In genomic region chr2:84936474-84937429, GRCm38 (mm10) we compare ENCODE assay signal across 8 mouse cellular contexts. TPM values are rescaled to one million over a fixed set of nuclear protein-coding genes. Genes with fewer than 3 reads are reported as not detected.
DNase-seq lines count a peak whose midpoint lies in the region.

Gene Slc43a3, plus strand, starts transcription at chr2:84936579.

- H3K36me3 ChIP-seq in embryonic facial prominence, embryonic 10.5 days (replicated peaks), result peaks cover 19% of the 10 kb centered on the region; the same call in 1 of the 2 replicates

- peak; percentile 57 for DNase-seq in left cerebral cortex, postnatal 4 days
- no peak for DNase-seq in left cerebral cortex, postnatal 25 days (ENCODE audit: low spot score in 2 of 2)
- DNase-seq in embryonic facial prominence, embryonic 10.5 days (ENCODE audit: low spot score), result peak; percentile 88
- peak; percentile 92 for DNase-seq in heart, adult 8-10 months (ENCODE audit: low spot score)
- DNase-seq in kidney, adult 8-10 months, result peak; percentile 78
- peak; percentile 92 for DNase-seq in lung, postnatal 10 days
- peak; percentile 59 for DNase-seq in ovary, postnatal 10 days (ENCODE audit: low spot score)
- peak; percentile 85 for DNase-seq in urinary bladder, postnatal 14 days (ENCODE audit: low spot score)

- H3K9me3 ChIP-seq in embryonic facial prominence, embryonic 10.5 days, result no peaks in the 10 kb centered on the region

- intact Hi-C loops in left cerebral cortex, postnatal 4 days (cut with DNase I), result no loop called here
- intact Hi-C loops in left cerebral cortex, postnatal 25 days (cut with DNase I), result no loop called here

- peaks cover 20% of the 10 kb centered on the region for H3K4me1 ChIP-seq in embryonic facial prominence, embryonic 10.5 days

- H3K4me3 ChIP-seq in embryonic facial prominence, embryonic 10.5 days, result peak within 1 kb of the TSS; percentile 56

- WGBS in embryonic facial prominence, embryonic 10.5 days, result 21% methylated on average over 38 of the region's 38 CpGs

- H3K27ac ChIP-seq in embryonic facial prominence, embryonic 10.5 days (replicated peaks), result peak within 1 kb of the TSS; percentile 85

- H3K27me3 ChIP-seq in embryonic facial prominence, embryonic 10.5 days (replicated peaks; ENCODE audit: low read depth, poor library complexity, severe bottlenecking), result no peaks in the 10 kb centered on the region

RNA-seq across cellular contexts. Expression of gene Slc43a3, which starts in this region (rescaled TPM):
- 1 to 10 TPM; 3.4 to 5.6 TPM for total RNA-seq in left cerebral cortex, postnatal 4 days (2021)
- total RNA-seq in left cerebral cortex, postnatal 25 days (2021), result under 1 TPM; 0.41 to 0.53 TPM
- polyA plus RNA-seq in embryonic facial prominence, embryonic 10.5 days (2016; fragmentation: Nextera tagmentation; extraction: Ambion mirVana), result 29.5 and 30.8 TPM in 2 replicates
- total RNA-seq in heart, adult 8-10 months (2022), result 10 to 100 TPM; 60.6 to 71.4 (median 66.2) TPM

Comparison
In these comparisons a context has a peak if more than half of its experiments do, and no peak if none do; other contexts are left out.
1. RNA of gene Slc43a3 (total RNA-seq): 60.6 to 71.4 TPM in heart, adult 8-10 months; 3.4 to 5.6 TPM in left cerebral cortex, postnatal 4 days and 0.41 to 0.53 TPM in left cerebral cortex, postnatal 25 days; every median in the first group is over 4 times any median in the second.
2. DNase-seq: peak in left cerebral cortex, postnatal 4 days (single experiment), embryonic facial prominence, embryonic 10.5 days (single experiment), heart, adult 8-10 months (single experiment), kidney, adult 8-10 months (2 of 2), lung, postnatal 10 days (single experiment), ovary, postnatal 10 days (single experiment) and urinary bladder, postnatal 14 days (single experiment); none in left cerebral cortex, postnatal 25 days (0 of 2).